Mouse (Mus musculus) embryonic facial prominence, embryonic 14.5 days (tissue): ENCODE data around the gene Cdc40. TPM values are rescaled to one million over a fixed set of nuclear protein-coding genes. Genes with fewer than 3 reads are reported as not detected.

Experiments
- polyA plus RNA-seq: library from polyadenylated mRNA; unstranded; fragments of >200 nt; fragmentation: Nextera tagmentation; extraction: Ambion mirVana; gene quantifications from 2 replicates; pipeline ENCODE4 v1.2.1, GENCODE M21; 2014

Gene Cdc40
- polyA plus RNA-seq, 1 experiment from 2014 or later = 27.1 TPM

Other genes with a start within 250 kb of the Cdc40 start
- gene Mettl24, start 200.0 kb downstream of the Cdc40 start, polyA plus RNA-seq = 1.7 TPM in 2 replicates
- 13.9 and 17.4 TPM in 2 replicates for gene Wasf1, start 164 bp upstream of the Cdc40 start, polyA plus RNA-seq
- not detected in 2 replicates for gene Gpr6, start 189.0 kb upstream of the Cdc40 start, polyA plus RNA-seq